Mouse (Mus musculus): Measurements from ENCODE around the gene Neurl1b. TPM values are rescaled to one million over a fixed set of nuclear protein-coding genes. Genes with fewer than 3 reads are reported as not detected.

The Neurl1b gene
- polyA plus RNA-seq, 1 experiment: 79.7 TPM

DNA sequence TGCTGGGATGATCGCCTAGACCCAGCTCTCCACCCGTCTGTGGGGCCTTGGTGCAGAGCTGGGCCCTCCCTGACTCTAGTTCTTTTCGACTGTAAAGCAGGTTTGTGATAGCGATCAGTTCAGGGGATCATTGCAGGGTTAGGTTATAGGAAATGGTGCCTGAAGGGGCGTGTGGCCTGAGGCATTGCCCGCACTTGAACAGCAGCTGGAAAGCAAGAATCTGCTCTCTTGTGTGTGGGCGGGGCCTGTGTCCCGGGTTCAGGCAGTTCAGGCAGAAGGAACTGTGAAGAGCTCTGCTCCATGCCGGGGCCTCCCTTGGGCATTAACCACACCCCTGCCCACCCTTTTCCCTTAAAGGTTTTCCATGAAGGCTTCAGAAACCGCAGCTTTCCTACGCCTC is 18.7 kb downstream of the Neurl1b start:
- Histone ChIP-seq H3K36me3 (ENCODE audit: control insufficient read depth, insufficient read depth, low read length) (peaks cover 10% of the 10 kb centered on the region), H3K27me3 (ENCODE audit: control insufficient read depth, insufficient read depth, low read length) (no peaks in the 10 kb centered on the region), H3K4me3 (ENCODE audit: low read depth, low read length) (no peak overlapping the region), H3K4me1 (ENCODE audit: control insufficient read depth, insufficient read depth, insufficient read length, low read length) (no peaks in the 10 kb centered on the region; the same call in 1 of the 2 replicates), H3K27ac (ENCODE audit: insufficient read depth, low read depth, low read length) (no peak overlapping the region)
- WGBS: 48% methylated on average over 11 of the region's 11 CpGs
- TF ChIP-seq POLR2A (IDR thresholded peaks at IDR 0.05; ENCODE audit: low read depth, low read length) (no peak), CTCF (IDR thresholded peaks at IDR 0.05; ENCODE audit: extremely low read depth, insufficient read length, insufficient replicate concordance, low read depth, low read length) (no peak)

DNA sequence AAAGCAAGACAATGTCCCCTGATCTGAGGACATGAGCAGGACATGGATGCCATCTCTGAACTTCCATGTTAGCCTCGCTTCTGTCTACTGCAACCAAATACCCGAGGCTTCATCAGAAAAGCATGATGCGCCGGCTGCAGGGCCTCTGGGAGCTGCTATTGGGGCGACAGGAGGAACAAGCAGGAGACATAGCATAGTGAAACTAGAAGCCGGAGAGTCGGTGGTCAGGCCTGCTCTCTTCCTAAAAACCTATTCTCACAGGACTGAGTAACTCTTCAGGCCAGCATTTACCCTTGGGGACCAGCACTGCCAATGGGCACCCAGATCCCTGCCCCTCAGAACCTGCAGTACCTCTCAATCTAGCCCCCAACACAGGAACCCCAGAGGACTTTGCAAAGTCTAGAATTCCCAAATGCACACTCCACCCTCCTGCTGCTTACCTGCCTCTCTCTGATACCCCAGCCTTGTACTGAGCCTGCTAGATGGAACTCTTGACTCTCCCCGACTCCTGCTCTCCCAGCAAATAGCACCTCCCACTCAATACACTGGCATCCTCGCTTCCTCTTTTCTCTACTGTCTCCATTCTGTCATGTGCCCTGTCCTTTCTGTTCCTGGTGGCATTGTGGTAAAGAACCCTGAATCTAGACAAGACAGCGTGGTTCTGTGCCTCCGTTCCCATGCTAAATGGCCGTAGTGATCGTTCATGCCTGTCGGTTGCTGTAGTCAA is 22.6 kb downstream of the Neurl1b start:
- H3K4me1 ChIP-seq (ENCODE audit: control insufficient read depth, insufficient read depth, insufficient read length, low read length): no peaks in the 10 kb centered on the region
- 88% methylated on average over 14 of the region's 14 CpGs for WGBS
- no peak overlapping the region for H3K27ac ChIP-seq (ENCODE audit: insufficient read depth, low read depth, low read length)
- H3K4me3 ChIP-seq (ENCODE audit: low read depth, low read length): no peak overlapping the region
- TF ChIP-seq POLR2A (IDR thresholded peaks at IDR 0.05; ENCODE audit: low read depth, low read length) (no peak), CTCF (IDR thresholded peaks at IDR 0.05; ENCODE audit: extremely low read depth, insufficient read length, insufficient replicate concordance, low read depth, low read length) (no peak)
- no peaks in the 10 kb centered on the region for H3K27me3 ChIP-seq (ENCODE audit: control insufficient read depth, insufficient read depth, low read length)
- H3K36me3 ChIP-seq (ENCODE audit: control insufficient read depth, insufficient read depth, low read length): peaks cover 17% of the 10 kb centered on the region

DNA sequence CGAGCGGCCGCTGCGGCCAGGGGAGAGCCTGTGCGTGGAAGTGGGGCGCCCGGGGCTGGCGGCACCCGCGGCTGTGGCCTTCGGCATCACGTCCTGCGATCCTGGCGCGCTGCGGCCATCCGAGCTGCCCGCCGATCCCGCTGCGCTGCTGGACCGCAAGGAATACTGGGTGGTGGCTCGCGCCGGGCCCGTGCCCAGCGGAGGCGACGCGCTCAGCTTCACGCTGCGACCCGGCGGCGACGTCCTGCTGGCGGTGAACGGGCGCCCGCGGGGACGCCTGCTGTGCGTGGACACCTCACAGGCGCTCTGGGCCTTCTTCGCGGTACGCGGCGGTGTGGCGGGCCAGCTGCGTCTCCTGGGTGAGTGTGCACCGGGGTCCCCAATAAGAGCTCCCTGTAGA is 24.4 kb downstream of the Neurl1b start:
- Histone ChIP-seq H3K4me3 (ENCODE audit: low read depth, low read length) (peak overlapping the region; percentile 14; the same call in 1 of the 2 replicates), H3K27me3 (ENCODE audit: control insufficient read depth, insufficient read depth, low read length) (no peaks in the 10 kb centered on the region), H3K27ac (ENCODE audit: insufficient read depth, low read depth, low read length) (no peak overlapping the region), H3K36me3 (ENCODE audit: control insufficient read depth, insufficient read depth, low read length) (peaks cover 10% of the 10 kb centered on the region), H3K4me1 (ENCODE audit: control insufficient read depth, insufficient read depth, insufficient read length, low read length) (no peaks in the 10 kb centered on the region)
- TF ChIP-seq CTCF (IDR thresholded peaks at IDR 0.05; ENCODE audit: extremely low read depth, insufficient read length, insufficient replicate concordance, low read depth, low read length) (no peak), POLR2A (IDR thresholded peaks at IDR 0.05; ENCODE audit: low read depth, low read length) (no peak)
- 58% methylated on average over 52 of the region's 52 CpGs for WGBS

DNA sequence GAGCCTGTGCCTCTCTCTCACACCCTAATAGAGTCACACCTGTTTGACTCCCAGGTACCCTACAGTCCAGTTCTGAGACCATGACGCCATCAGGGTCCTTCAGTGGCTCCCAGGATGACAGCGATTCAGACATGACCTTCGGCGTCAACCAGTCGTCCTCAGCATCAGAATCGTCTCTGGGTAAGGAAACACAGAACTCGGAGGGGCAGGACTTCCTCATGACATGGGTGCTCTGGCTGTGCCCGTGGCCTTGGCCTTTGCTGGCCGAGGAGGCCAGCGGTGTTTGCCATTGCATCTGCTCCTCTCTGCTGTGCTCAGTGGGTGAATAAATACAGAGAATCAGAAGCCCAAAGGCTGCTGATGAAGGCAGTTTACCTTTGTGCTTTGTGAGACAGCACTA is 26.4 kb downstream of the Neurl1b start:
- no peak for TF ChIP-seq POLR2A (IDR thresholded peaks at IDR 0.05; ENCODE audit: low read depth, low read length)
- no peak for TF ChIP-seq CTCF (IDR thresholded peaks at IDR 0.05; ENCODE audit: extremely low read depth, insufficient read length, insufficient replicate concordance, low read depth, low read length)
- WGBS: 93% methylated on average over 10 of the region's 10 CpGs
- H3K27ac ChIP-seq (ENCODE audit: insufficient read depth, low read depth, low read length): no peak overlapping the region

GRCm38 (mm10) chr17:26442197-26442596 is 27.6 kb downstream of the Neurl1b start:
- Histone ChIP-seq H3K4me1 (ENCODE audit: control insufficient read depth, insufficient read depth, insufficient read length, low read length) (no peaks in the 10 kb centered on the region), H3K27me3 (ENCODE audit: control insufficient read depth, insufficient read depth, low read length) (no peaks in the 10 kb centered on the region), H3K36me3 (ENCODE audit: control insufficient read depth, insufficient read depth, low read length) (peaks cover 15% of the 10 kb centered on the region; the same call in 1 of the 2 replicates), H3K4me3 (ENCODE audit: low read depth, low read length) (no peak overlapping the region), H3K27ac (ENCODE audit: insufficient read depth, low read depth, low read length) (no peak overlapping the region)
- no peak for TF ChIP-seq CTCF (IDR thresholded peaks at IDR 0.05; ENCODE audit: extremely low read depth, insufficient read length, insufficient replicate concordance, low read depth, low read length)
- 96% methylated on average over 6 of the region's 6 CpGs for WGBS

More for the DNA sequence above, 26.4 kb downstream of the Neurl1b start:
- no peaks in the 10 kb centered on the region for H3K4me1 ChIP-seq (ENCODE audit: control insufficient read depth, insufficient read depth, insufficient read length, low read length)
- no peaks in the 10 kb centered on the region for H3K27me3 ChIP-seq (ENCODE audit: control insufficient read depth, insufficient read depth, low read length)
- peaks cover 14% of the 10 kb centered on the region; the same call in 1 of the 2 replicates for H3K36me3 ChIP-seq (ENCODE audit: control insufficient read depth, insufficient read depth, low read length)
- no peak overlapping the region for H3K4me3 ChIP-seq (ENCODE audit: low read depth, low read length)

- Histone ChIP-seq H3K27me3 (ENCODE audit: control insufficient read depth, insufficient read depth, low read length) (no peaks in the 10 kb centered on the region), H3K4me1 (ENCODE audit: control insufficient read depth, insufficient read depth, insufficient read length, low read length) (no peaks in the 10 kb centered on the region), H3K4me3 (ENCODE audit: low read depth, low read length) (no peak overlapping the region), H3K27ac (ENCODE audit: insufficient read depth, low read depth, low read length) (no peak overlapping the region), H3K36me3 (ENCODE audit: control insufficient read depth, insufficient read depth, low read length) (peaks cover 17% of the 10 kb centered on the region; the same call in 1 of the 2 replicates)
- 66% methylated on average over 4 of the region's 4 CpGs for WGBS
- no peak for TF ChIP-seq CTCF (IDR thresholded peaks at IDR 0.05; ENCODE audit: extremely low read depth, insufficient read length, insufficient replicate concordance, low read depth, low read length)
- no peak for TF ChIP-seq POLR2A (IDR thresholded peaks at IDR 0.05; ENCODE audit: low read depth, low read length)
Measured at GRCm38 (mm10) chr17:26443865-26444264, 29.2 kb downstream of the Neurl1b start.

DNA sequence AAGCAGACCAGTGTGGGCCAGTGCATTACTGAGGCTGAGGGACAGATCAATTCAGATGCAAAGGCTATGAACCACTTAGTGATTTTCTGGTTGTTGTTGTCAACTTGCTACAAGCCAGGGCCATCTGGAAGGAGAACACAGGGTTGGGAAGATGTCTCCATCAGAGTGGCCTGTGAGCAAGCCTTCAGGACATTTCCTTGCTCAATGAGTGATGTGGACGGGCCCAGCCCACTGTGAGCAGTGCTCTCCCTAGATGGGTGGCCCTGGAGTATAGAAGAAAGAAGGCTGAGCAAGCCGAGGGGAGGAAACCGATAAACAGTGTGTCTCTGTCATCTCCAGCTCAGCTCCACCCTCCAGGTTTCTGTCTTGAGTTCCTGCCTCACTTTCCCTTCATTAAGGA is 34.8 kb downstream of the Neurl1b start:
- Histone ChIP-seq H3K4me3 (ENCODE audit: low read depth, low read length) (no peak overlapping the region), H3K36me3 (ENCODE audit: control insufficient read depth, insufficient read depth, low read length) (peaks cover 7% of the 10 kb centered on the region; the same call in 1 of the 2 replicates), H3K27me3 (ENCODE audit: control insufficient read depth, insufficient read depth, low read length) (no peaks in the 10 kb centered on the region), H3K4me1 (ENCODE audit: control insufficient read depth, insufficient read depth, insufficient read length, low read length) (no peaks in the 10 kb centered on the region), H3K27ac (ENCODE audit: insufficient read depth, low read depth, low read length) (no peak overlapping the region)
- WGBS: 62% methylated on average over 3 of the region's 3 CpGs
- TF ChIP-seq POLR2A (IDR thresholded peaks at IDR 0.05; ENCODE audit: low read depth, low read length) (no peak), CTCF (IDR thresholded peaks at IDR 0.05; ENCODE audit: extremely low read depth, insufficient read length, insufficient replicate concordance, low read depth, low read length) (no peak)

Data from small intestine, adult 2 months (tissue).